Mouse (Mus musculus) cerebellum, postnatal 14 days (tissue): ENCODE results near the gene Tbc1d9.

Source experiments
- DNase-seq, 2 experiments: peaks; one replicate each; pipeline ENCODE4 v3.0.0; 2021; ENCODE audit warnings: mixed read lengths in 2 of 2

Gene Tbc1d9

GRCm38 (mm10) chr8:83178228-83178742 is 13.1 kb downstream of the Tbc1d9 start:
- DNase-seq = no peak

- no peak for DNase-seq
Observed at GRCm38 (mm10) chr8:83181851-83182482, 16.8 kb downstream of the Tbc1d9 start.

- DNase-seq = no peak
Observed at GRCm38 (mm10) chr8:83182784-83183183, 17.6 kb downstream of the Tbc1d9 start.

DNA sequence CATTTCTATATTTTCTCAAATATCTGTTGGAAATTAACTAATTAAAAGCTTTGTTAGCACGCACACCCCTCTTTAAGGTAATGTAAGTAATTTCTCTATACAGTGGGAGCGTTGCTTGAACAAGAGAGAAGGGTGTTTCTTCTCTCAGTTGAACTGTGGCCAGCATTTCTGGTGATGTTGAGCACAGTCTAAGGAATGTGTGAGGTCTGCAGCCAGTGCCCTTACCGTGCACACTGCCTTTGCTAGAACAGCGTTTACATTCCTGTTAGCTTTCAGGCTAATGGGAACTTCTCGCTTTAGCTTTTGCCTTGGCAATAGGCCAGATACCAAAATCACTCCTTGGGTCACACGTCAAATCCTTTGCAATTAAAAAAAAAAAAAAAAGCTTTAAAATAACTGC is 21.2 kb downstream of the Tbc1d9 start:
- no peak for DNase-seq

DNA sequence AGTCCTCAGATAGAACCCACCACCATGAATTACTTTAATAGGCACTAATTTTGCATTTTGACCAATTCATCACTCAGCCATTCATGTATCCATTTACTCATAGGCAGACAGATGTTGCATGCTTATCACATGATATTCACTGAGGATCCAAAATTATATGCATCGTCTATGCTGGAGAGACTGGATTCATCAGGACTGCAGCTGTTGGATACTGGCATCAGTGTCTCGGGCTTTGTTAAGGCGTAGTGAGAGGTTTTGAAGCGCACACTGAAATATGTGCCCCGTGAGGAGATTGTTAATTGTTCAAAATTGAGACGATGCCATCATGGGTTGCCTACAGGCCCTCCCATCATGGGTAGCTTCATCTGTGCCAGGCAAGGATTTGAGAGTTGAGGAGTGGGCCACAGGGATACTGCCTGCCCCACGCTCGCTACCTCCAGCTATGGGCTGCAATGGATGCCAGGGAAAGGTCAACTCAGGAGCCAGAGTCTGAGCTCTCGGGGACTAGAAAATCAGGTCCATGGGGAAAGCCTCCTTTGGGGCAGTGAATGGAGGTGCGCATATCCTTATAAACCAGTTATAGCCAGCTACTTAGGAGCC is 22.3 kb downstream of the Tbc1d9 start:
- DNase-seq = no peak

DNA sequence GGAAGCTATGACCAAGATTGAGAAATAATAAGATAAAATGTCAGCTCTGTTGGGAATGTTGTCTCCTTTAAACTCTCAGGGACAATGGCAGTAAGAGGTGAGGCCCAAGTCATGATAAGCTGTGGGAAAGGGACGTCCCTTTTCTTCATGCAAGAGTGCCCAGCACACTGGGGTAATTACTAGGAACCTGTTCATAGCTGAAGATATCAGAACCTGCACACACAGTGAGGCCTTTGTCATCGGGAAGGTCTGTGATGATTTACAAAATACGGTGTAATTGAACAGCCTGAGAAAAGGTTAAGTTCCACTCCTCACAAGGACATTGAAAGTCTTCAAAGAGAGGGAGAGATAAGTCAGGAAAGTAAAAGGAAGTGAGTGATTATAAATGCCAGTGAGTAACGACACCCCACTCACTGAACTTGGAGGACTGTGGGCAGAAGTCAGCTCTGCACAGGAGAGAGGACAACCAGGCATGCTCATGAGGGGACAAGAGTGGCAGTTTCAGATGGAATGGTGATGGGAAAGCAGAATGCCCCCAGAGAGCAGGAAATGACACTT is 24.5 kb downstream of the Tbc1d9 start:
- no peak for DNase-seq

GRCm38 (mm10) chr8:83196088-83196487 is 30.9 kb downstream of the Tbc1d9 start:
- peak; percentile 63 to 67 for DNase-seq

- peak in 1 of 2 experiments; percentile 29 for DNase-seq
Observed at GRCm38 (mm10) chr8:83199715-83200114, 34.6 kb downstream of the Tbc1d9 start.

DNA sequence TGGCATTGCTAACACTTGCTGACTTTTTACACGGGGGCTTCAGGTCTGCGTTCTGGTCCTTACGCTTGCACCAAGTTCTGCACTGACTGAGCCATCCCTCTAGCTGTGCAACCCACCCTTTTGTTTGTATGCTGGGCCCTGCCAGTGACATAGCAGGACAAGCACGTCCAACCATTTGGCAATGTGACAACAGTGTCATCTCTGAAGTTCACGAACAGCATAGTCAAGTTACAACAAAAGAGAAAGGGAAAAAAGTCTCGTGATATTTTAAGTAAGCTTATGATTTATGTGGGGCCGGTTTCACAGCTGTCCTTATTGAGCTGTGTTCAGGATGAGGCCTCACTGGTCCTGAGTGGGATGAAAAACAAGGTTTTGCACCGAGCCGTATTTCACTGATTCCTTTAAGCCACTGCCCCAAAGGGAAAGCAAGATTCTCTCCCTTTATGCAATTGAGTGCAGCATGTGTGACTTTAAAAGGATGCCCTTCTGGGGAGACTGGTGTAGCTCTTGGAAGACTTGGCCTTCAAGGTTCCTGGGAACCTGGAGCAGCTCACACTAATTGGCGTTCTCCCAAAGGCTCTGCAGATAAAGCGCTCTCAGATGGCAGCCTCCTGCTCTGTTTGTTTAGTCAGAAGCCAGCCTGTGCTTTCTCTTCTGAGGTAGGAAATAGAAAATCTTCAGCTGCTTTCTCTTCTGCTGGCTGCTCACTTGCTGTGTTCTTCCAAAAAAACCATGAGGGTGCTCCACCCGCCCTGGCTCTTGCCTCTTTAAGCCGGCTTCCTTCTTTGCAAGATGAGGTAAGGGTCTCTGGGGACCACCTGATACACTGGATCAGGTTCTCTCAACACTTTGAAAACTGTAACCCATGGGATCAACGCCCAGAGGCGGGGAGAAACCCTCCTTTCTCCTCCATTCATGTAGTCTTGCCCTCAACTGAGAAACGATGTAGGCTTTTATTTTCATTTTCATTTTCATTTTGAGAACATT is 35.3 kb downstream of the Tbc1d9 start:
- DNase-seq = peak; percentile 78 to 86

DNA sequence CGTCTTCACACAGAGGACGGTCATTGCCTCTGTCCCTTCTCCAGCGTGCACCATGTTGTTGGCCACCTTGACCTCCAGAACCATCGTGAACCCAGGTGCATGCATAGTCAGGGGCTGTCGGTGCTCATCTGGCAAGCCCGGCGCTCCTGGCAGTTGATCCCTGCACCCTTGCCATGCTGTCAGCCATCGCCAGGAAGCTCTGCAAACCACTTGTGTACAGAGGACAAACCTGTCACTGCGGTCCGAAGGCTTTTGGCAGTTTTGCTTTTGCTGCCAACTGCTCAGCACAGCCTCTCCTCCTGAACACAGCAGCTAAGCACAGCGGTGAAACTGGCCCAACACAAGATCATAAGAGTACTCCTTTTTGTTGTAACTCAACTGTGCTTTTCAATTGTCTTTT is 37.8 kb downstream of the Tbc1d9 start:
- DNase-seq = peak; percentile 61 to 70

GRCm38 (mm10) chr8:83205907-83206306 is 40.8 kb downstream of the Tbc1d9 start:
- no peak for DNase-seq

DNA sequence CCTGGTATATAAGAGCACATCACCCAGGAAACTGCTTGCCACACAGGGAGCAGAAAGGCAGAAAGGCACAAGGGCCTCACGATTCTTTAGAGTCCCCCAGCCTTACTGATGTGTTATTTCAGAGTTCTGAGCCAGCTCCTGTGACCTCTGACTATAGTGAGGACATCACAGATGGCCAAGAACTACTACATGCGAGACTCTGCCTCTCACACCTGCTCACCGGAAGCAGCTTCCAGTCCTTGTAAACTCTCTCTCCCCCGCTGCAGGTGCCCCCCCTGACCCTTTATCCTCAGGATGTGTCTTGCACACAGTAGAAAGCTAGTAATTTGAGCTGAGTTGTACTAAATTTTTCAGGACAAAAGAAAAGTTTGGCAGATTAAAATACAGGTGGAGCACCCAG is 44.4 kb downstream of the Tbc1d9 start:
- no peak for DNase-seq

- no peak for DNase-seq
Observed at GRCm38 (mm10) chr8:83210676-83211075, 45.5 kb downstream of the Tbc1d9 start.

GRCm38 (mm10) chr8:83215065-83215464 is 49.9 kb downstream of the Tbc1d9 start:
- no peak for DNase-seq

DNA sequence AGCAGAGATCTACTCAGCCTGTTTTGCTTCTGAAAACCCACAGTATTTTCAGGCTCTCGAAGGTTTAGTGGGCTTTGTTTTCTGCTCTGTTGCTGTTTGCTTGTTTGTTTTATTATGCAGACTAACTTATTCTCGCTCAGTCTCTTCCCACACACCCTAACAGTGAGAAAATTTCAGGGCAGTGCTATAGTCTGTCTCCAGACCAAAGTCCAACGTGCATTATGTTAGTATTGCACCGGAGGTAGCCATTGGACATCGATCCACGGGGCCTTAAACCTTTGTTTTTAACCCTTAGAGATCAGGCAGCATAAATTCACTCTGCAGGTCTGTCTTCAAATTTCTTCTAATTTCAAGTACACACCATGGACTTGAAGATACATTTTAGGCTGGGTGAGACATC is 51.4 kb downstream of the Tbc1d9 start:
- no peak for DNase-seq

DNA sequence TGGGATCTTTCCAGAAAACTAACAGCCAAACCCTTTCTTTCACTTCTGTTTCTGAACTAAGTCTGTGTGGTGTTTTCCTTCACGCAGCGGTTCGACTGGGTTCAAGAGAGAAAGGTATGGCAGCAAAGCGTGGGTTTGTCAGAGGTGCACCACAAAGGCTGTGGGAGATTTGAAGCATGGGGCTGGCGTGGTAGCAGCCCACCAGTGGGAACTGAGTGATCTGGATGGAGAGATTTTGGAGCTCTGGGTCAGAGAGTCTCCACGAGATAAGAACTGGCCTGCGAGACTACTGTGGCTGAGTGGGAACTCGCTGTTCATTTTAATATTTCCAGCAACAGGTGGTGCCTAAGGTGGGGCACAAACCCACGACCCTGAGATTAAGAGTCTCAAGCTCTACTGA is 52.0 kb downstream of the Tbc1d9 start:
- DNase-seq = no peak

GRCm38 (mm10) chr8:83217891-83218290 is 52.7 kb downstream of the Tbc1d9 start:
- DNase-seq = no peak

GRCm38 (mm10) chr8:83219392-83219791 is 54.2 kb downstream of the Tbc1d9 start:
- peak; percentile 83 to 93 for DNase-seq

DNA sequence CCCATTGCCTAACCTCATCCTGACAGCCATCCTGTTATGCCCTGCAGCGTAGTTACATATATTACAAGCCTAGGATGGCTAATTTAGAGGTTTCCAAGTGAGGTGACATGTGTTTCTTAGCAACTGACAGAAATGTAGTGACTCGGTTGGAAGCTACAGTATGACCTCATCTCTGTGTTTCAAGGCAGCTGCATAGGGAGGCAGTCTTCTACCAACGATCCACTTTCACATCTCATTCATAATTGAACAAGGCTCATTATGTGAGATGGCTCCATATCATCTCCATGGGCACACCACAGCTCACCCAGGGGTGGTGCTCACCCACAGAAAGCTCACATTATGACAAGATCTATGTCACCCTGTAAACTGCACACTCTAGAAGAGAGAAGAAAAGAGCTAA is 55.6 kb downstream of the Tbc1d9 start:
- DNase-seq = no peak

GRCm38 (mm10) chr8:83224754-83225416 is 59.7 kb downstream of the Tbc1d9 start:
- no peak for DNase-seq

DNA sequence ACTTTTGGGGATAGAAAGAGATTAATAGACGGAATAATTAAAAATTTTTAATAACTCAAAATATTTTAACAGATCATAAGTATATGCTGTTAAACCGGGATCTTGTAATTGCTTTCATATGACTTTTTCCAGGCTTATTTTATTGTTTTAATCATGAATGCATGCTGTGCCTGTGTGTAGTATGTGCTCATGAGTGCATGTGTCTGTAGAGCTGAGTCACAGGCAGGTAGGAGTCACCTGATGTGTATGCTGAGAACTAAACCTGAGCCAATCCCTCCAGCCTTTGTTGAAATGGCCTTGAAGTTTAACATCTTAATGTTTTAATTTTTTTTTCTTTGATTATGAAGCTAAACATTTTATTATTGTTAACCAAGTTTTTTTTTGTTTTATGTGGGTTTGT is 60.4 kb downstream of the Tbc1d9 start:
- no peak for DNase-seq

DNA sequence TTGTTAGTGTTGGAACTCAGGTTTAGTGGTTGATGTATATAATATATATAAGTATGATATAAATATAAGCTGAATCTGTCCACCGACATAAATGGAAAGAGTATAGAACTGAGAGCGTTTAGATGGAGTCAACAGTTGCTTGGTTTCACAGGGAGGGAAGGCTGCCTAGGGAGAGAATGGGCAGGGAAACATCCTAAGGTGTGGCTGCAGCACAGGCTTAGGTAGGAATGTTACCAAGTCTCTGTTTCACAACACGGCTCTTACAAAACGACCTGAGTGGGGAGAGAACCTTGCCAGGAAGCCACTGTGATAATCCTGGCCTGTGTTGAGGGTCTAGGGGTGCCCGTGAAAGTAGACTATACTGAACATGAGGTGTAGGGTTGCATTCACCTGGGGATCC is 62.2 kb downstream of the Tbc1d9 start:
- DNase-seq = no peak

GRCm38 (mm10) chr8:83233099-83233498 is 67.9 kb downstream of the Tbc1d9 start:
- peak in 1 of 2 experiments; percentile 46 for DNase-seq
